ENCODE assay signal across 15 mouse cellular contexts in genomic region chr3:97300370-97300769, GRCm38 (mm10).
"Had no signal": no experiment of that assay in that cellular context is flagged by ENCODE, and none has a peak within 500 bp of the region (broad histone marks: within the 10 kb centered on the region; RNA-seq: fewer than 3 reads in every experiment).

No protein-coding gene starts in this region.

- H3K9me3 ChIP-seq: limb, embryonic 10.5 days; liver, embryonic 12.5 days; lung, embryonic 15.5 days; midbrain, embryonic 13.5 days; neural tube, embryonic 15.5 days had no signal

- H3K36me3 ChIP-seq: limb, embryonic 10.5 days; liver, embryonic 12.5 days; lung, embryonic 15.5 days; midbrain, embryonic 13.5 days; neural tube, embryonic 15.5 days had no signal

- H3K4me2 ChIP-seq: liver, embryonic 12.5 days; lung, embryonic 15.5 days; midbrain, embryonic 13.5 days; neural tube, embryonic 15.5 days had no signal

- H3K9ac ChIP-seq: liver, embryonic 12.5 days; lung, embryonic 15.5 days; midbrain, embryonic 13.5 days; neural tube, embryonic 15.5 days had no signal

- H3K4me3 ChIP-seq: layer of hippocampus, adult 2 months; limb, embryonic 10.5 days; liver, embryonic 12.5 days; lung, embryonic 15.5 days; midbrain, embryonic 13.5 days; myocyte; neural tube, embryonic 15.5 days had no signal

- H3K27ac ChIP-seq: layer of hippocampus, adult 2 months; liver, embryonic 12.5 days; lung, embryonic 15.5 days; midbrain, embryonic 13.5 days; neural tube, embryonic 15.5 days; stomach, postnatal 0 days had no signal

- ATAC-seq: liver, embryonic 12.5 days; midbrain, embryonic 13.5 days had no signal

- H3K27me3 ChIP-seq: lung, embryonic 15.5 days; midbrain, embryonic 13.5 days; neural tube, embryonic 15.5 days had no signal

- DNase-seq: kidney, postnatal 10 days; kidney, postnatal 4 days; lung, postnatal 14 days; right cerebral cortex, adult 18-20 months; right cerebral cortex, postnatal 25 days; thymus, adult 18-20 months; thymus, postnatal 25 days had no signal
